Mouse (Mus musculus): ENCODE results near the gene Thoc6. TPM values are rescaled to one million over a fixed set of nuclear protein-coding genes. Genes with fewer than 3 reads are reported as not detected.

Gene Thoc6
- polyA plus RNA-seq, 2 experiments from 2014 or later = 35.6 to 37.7 TPM

DNA sequence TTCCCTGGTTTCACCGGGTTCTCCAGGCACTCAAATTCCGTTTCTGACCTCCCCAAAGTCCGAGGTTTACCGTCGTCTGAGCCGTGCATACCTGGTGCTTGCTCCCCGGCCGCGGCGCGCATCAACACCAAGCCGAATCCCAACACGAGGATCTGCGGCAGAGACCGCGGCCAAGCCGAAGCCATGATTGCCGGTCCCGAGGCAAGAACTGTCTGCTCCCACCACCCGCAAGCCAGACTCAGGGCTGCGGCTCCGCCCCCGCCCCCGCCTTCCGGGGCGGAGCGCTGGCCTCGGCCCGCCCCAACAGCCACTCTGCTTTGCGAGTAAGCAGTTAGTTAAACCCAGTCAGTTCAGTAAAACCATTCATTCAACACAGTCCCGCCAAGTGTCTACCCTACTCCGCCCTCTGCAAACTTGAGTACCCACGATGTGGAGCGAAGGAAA, 3.6 kb upstream of the Thoc6 start, which contains the start of gene Tnfrsf12a:
TSS of gene Tnfrsf12a (minus strand) at position 233 of the 444 bp plus-strand sequence.
- peak; percentile 59 for ATAC-seq

- ATAC-seq = no peak
These were observed 2.9 kb upstream of the Thoc6 start for GRCm38 (mm10) chr17:23676473-23677031.

DNA sequence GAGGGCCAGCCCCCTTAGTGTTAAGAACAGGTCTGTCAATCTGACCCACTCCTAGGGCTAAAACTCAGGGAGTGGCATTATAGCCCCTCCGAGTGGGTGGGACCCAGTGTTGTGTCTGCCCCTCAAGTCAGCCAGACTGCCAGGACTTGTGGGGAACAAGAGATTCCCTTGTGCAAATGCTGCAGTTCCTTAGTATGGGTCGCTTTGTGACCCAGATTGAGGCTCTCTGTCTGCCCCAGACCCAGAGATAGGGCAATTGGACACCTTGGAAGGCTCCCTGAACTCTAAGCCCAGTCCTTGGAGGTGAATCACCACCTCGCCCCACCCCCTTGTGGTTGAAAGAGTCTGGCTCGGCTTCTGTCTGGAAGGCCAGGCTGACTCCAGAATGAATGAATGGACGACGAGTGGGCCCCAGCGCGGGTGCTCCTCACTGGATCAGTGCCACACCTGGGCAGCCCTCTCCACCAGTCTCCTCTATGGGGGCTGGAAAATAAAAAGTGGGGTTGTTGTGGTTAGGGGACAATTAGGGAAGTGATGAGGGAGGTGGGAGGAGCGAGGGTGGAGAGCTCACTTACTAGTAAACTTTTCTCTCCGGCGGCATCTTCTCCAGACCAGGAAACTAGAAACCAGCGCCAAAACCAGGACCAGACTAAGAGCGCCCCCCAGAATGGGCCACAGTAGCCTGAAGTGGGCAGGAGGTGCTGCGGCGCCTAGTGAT, 2.0 kb upstream of the Thoc6 start:
- no peak for ATAC-seq

DNA sequence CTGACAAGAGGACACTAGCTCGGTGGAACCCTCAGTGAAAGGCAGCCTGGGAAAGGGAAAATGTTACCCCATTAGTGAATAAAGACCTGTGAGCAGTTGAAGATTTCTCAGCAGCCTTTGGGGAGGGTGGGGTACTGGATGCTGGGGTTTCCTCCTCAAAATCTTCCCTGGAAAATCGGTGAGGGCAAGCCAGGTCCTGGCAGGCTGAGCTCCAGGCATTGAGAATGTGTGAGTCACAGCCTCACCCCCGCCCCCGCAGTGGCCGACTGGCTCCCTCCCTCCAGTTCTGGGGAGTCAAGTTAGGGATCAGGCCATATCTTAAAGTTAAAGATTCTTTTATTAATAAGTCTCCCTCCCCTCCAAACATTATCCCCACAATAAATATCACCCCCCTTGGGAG, 1.4 kb upstream of the Thoc6 start:
- no peak for ATAC-seq

DNA sequence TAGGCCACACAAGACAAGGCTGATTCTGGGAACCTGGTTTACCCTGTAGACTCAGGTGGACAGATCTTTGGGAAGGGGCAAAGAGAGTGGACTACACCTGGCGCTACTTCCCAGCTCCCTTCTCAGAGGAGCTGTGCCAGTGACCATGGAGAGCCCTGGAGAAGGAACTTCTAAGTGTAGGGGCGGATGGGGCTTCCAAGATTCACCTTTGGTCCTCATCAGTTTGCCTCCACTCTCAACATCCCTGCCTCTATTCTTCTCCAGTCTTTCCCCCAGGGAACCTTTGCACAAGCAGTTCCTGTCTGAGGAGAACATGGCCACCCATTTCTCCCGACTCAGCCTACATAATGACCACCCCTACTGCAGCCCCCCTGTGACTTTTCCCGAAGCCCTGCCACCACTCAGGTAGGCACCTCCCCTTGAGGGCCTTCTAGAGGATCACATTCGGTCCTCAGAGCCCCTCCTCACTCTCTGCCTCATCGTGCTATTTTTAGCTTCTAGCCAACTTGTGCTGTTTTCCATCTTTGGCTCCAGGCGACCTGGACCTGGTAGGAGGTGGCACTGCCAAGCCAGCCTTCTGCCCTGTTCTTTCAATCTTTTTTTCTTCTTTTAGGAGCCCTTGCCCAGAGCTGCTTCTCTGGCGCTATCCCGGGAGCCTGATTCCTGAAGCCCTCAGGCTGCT, 730 bp upstream of the Thoc6 start:
- ATAC-seq = no peak

- no peak for ATAC-seq
These were observed 921 bp downstream of the Thoc6 start for GRCm38 (mm10) chr17:23672761-23673160.

DNA sequence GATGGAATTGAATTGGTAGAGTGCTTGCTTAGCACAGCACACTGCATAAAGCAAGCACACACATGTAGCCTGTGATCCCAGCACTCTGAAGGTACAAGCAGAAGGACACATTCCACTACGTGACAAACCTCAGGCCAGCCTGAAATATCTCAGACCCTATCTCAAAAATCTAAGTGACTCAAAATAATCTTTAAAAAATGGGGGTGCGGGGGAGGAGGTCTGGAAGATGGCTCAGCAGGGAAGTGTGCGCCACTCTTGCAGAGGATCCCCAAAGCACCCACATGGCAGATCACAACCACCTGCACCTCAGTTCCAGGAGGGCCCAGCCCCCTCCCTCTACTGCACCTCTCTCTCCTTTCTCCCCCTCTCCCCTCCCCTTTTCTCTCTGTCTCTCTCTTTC, 2.2 kb downstream of the Thoc6 start:
- no peak for ATAC-seq

DNA sequence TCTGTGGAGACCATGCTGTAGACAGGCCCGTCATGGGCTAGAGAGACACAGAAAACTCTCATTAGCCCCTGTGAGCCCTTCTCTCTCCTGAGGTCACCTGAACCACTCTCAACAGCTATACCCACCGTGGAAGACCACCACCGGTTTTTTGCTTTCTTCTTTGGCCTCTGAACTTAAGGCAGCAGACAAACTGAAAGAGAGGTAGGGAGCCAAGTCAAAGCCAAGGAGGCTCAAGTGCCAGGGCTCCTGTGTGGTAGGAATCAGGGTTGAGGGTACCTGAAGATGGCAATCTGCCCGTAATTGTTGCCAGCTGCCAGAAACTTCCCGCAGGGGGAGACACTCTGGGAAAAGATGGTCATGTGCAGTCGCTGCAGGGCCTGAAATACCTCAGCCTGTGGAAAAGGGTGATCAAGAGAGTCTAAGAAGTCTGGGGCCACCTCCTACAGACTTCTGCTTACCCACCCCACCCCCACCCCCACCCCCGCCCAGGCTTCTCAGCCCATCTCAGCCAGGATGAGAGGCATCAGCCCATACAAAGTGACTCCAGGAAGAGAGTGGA, 3.1 kb downstream of the Thoc6 start:
- ATAC-seq = no peak

DNA sequence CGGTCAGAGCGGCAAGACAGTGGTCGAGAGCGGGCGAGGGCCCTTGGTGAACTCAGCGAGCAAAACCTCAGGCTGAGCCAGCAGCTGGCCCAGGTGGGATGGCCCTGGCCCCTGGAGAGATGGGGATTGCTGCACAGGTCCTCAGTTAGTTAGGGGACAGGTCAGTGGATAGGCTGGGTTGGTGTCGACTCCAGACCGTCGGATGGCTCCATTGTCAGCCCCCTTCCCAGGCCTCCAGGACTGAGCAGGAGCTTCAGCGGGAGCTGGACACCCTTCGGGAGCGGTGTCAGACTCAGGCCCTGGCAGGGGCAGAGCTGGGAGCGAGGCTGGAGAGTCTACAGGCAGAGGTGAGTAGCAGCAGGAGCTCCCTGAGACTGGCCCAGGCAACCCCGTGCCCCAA, 8.2 kb downstream of the Thoc6 start:
- no peak for ATAC-seq

GRCm38 (mm10) chr17:23664556-23665021, 9.1 kb downstream of the Thoc6 start:
- peak; percentile 67 for ATAC-seq

- ATAC-seq = no peak
These were observed 12.2 kb downstream of the Thoc6 start for GRCm38 (mm10) chr17:23661526-23661925.

GRCm38 (mm10) chr17:23660876-23661200, 12.8 kb downstream of the Thoc6 start:
- ATAC-seq = no peak

GRCm38 (mm10) chr17:23660117-23660875, 13.4 kb downstream of the Thoc6 start, which contains the start of gene Bicdl2:
Gene Bicdl2, plus strand, starts transcription at chr17:23660506.
- no peak for ATAC-seq

GRCm38 (mm10) chr17:23658450-23658849, 15.2 kb downstream of the Thoc6 start:
- no peak for ATAC-seq

DNA sequence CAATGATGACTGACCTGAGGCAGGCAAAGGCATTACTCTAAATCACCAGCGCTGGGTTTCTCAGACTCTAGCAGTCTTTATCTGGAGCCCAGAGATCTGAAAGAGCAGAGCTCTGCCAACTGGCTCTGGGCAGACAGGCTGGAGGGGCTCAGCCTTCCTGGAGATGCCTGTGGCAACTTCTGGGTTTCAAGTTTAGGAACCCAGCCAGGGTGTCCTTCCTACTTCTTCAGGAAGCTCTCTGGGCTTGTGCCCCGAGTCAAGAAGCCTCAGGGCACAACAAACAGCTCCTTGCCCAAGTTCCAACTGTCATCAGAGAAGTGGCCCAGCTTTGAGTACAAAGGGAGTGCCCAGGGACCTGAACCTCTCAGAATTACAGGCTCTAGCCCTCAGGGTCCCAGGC, 19.3 kb downstream of the Thoc6 start:
- ATAC-seq = no peak

DNA sequence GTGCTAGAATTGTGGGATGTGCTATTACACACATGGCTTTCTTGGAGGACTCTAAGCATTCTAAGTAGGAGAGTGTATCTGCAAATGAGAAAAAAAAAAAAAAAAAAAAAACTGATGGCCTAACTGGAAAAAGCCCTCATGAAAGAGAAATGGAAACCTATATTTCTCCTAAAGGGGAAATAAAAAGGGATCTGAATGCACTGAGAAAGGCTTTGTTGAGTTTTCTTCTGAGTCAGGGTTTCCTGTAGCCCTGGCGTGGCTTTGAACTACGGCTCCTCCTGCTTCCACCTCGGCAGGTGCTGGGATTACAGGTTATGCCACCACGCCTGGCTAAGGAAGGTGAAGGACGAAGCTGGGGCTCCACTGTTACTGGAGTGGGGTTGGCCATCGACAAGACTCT, 19.7 kb downstream of the Thoc6 start:
- no peak for ATAC-seq

- ATAC-seq = no peak
These were observed 20.4 kb downstream of the Thoc6 start for GRCm38 (mm10) chr17:23653324-23653723.

- ATAC-seq = no peak
These were observed 22.3 kb downstream of the Thoc6 start for GRCm38 (mm10) chr17:23651363-23651762.

GRCm38 (mm10) chr17:23645894-23646293, 27.8 kb downstream of the Thoc6 start:
- ATAC-seq = no peak

DNA sequence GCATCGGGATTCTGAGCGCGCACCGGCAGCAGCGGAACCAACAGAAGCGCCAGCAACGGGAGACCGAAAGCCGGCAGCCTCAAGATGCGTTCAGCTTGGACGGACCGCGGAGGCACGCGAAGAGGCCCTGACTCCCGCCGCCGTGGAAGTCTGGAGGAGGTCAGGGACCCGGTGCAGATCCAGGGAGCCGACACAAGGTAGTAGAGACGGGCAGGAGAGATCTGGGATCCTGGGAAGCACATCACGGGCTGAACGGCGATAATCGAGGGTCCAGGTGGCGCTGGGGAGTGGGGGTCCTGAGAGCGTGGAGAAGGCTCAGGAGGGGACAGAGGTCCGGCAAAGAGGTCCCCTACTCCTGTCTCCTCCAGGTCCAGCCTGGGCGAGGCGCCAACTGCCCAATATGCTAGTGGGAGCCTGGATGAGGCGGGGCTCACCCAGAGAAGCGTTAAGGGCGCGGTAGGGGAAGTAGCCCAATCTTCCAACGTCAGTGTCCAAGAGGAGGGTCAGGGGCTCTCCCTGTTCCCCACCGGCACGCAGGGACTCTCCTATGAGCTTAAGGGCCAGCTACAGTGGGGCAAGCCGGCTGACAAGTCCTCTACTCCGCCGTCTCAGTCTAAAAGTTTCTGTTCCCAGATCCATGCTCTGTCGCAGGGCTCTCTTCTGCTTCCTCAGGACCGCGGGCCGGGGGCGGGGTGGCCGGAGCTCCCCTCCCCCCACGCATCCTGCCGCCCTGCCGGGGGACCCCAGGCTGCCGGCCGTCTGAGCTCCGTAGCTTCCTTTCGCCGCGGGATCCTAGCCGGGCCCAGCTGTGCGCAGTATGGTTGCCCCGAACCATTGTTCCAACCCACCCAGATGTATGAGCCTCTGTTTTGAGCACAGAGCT, 28.8 kb downstream of the Thoc6 start, which contains the start of gene Mmp25:
TSS of gene Mmp25 (minus strand) at position 665 of the 883 bp plus-strand sequence.
- no peak for ATAC-seq

- ATAC-seq = no peak
These were observed 42.4 kb downstream of the Thoc6 start for GRCm38 (mm10) chr17:23631241-23631640.

Data from activated CD4-positive, CD25-positive, alpha-beta regulatory T cell, adult 4 months (primary cell).